Mouse (Mus musculus) lung, postnatal 0 days (tissue): ENCODE data around the gene Hddc2. TPM values are rescaled to one million over a fixed set of nuclear protein-coding genes. Genes with fewer than 3 reads are reported as not detected.

Experiments
- ATAC-seq: fragments of 200-750 bp; cut with Nextera tagmentation; 2 replicates; pipeline ENCODE4 v1.8.0; 2017; ENCODE audit warnings: moderate library complexity
- DNase-seq: peaks from one replicate; pipeline ENCODE4 v3.0.0-alpha.2; 2016; ENCODE audit warnings: low spot score
- H3K27ac ChIP-seq: fragments of 300-500 bp; sonication (generic); 2 replicates; pipeline ENCODE4 v1.5.1; 2014; ENCODE audit warnings: antibody characterized with exemption, mild to moderate bottlenecking, low read length, mixed read lengths
- H3K27me3 ChIP-seq: fragments of 300-500 bp; sonication (generic); replicated peaks from 2 replicates; pipeline ENCODE4 v1.6.1; 2014; ENCODE audit warnings: low read length, mixed read lengths; ENCODE audit not compliant: insufficient read depth
- H3K36me3 ChIP-seq: fragments of 300-500 bp; sonication (generic); 2 replicates; pipeline ENCODE4 v1.6.1; 2014; ENCODE audit warnings: low read length, mixed read lengths; ENCODE audit not compliant: insufficient read depth
- H3K4me1 ChIP-seq: fragments of 300-500 bp; sonication (generic); 2 replicates; pipeline ENCODE4 v1.6.1; 2014; ENCODE audit warnings: antibody characterized with exemption, low read depth, low read length, mixed read lengths; ENCODE audit not compliant: insufficient read depth
- H3K4me2 ChIP-seq: fragments of 300-500 bp; sonication (generic); replicated peaks from 2 replicates; pipeline ENCODE4 v1.6.1; 2014; ENCODE audit warnings: low read depth, mild to moderate bottlenecking, low read length, moderate library complexity, mixed read lengths
- H3K4me3 ChIP-seq: fragments of 300-500 bp; sonication (generic); 2 replicates; pipeline ENCODE4 v1.5.1; 2014; ENCODE audit warnings: low read depth, low read length
- H3K9ac ChIP-seq: fragments of 300-500 bp; sonication (generic); replicated peaks from 2 replicates; pipeline ENCODE4 v1.6.1; 2014; ENCODE audit warnings: low read depth, mild to moderate bottlenecking
- H3K9me3 ChIP-seq: fragments of 300-500 bp; sonication (generic); 2 replicates; pipeline ENCODE4 v1.6.1; 2016; ENCODE audit warnings: low read length, mixed read lengths
- CTCF ChIP-seq: IDR thresholded peaks from 2 replicates; pipeline ENCODE4 v1.5.1; 2016; ENCODE audit warnings: antibody characterized with exemption, mild to moderate bottlenecking
- EP300 ChIP-seq: IDR thresholded peaks from 2 replicates; pipeline ENCODE4 v1.6.1; 2016; ENCODE audit warnings: antibody characterized with exemption, mild to moderate bottlenecking, control low read depth
- WGBS: fragments of 180-500 bp; shearing (Covaris S2); extraction: QIAGEN DNeasy Blood & Tissue Kit; methylation state at CpG from one replicate; pipeline ENCODE4 v1.1.7; 2014; 5-methylcytosine and 5-hydroxymethylcytosine counted together
- polyA plus RNA-seq: library from polyadenylated mRNA; unstranded; fragments of >200 nt; fragmentation: Nextera tagmentation; extraction: Ambion mirVana; gene quantifications from 2 replicates; pipeline ENCODE4 v1.2.1, GENCODE M21; 2015

Hddc2 gene
- polyA plus RNA-seq = 25.7 and 36.0 TPM in 2 replicates

GRCm38 (mm10) chr10:31312865-31313848 lies at the start of gene Hddc2:
Hddc2 (plus strand) TSS chr10:31313383.
- WGBS = 2% methylated on average over 40 of the region's 44 CpGs
- TF ChIP-seq EP300 = no peak
- no peak for TF ChIP-seq CTCF
- peak within 1 kb of the TSS; percentile 51 for H3K4me2 ChIP-seq

GRCm38 (mm10) chr10:31272738-31273137 lies 40.4 kb upstream of the Hddc2 start:
- ATAC-seq = no peak
- no peak for DNase-seq
- Histone ChIP-seq H3K27ac (no peak overlapping the region), H3K9me3 (no peaks in the 10 kb centered on the region), H3K36me3 (no peaks in the 10 kb centered on the region), H3K27me3 (no peaks in the 10 kb centered on the region), H3K4me2 (no peak overlapping the region), H3K4me3 (no peak overlapping the region), H3K4me1 (no peaks in the 10 kb centered on the region), H3K9ac (no peak overlapping the region)
- TF ChIP-seq EP300 = no peak
- no peak for TF ChIP-seq CTCF
- WGBS = 35% methylated on average over 2 of the region's 2 CpGs

More at GRCm38 (mm10) chr10:31312865-31313848, at the start of gene Hddc2:
- Histone ChIP-seq H3K36me3 (no peaks in the 10 kb centered on the region), H3K9me3 (no peaks in the 10 kb centered on the region), H3K4me3 (peak within 1 kb of the TSS; percentile 50), H3K9ac (peak within 1 kb of the TSS; percentile 54), H3K4me1 (0 out of 2 replicates have a peak, but pooled peaks cover 4% of the 10 kb centered on the region), H3K27ac (peak within 1 kb of the TSS; percentile 76), H3K27me3 (no peaks in the 10 kb centered on the region)
- DNase-seq (peak; percentile 95), ATAC-seq (peak; percentile 96)

- H3K27me3 ChIP-seq = no peaks in the 10 kb centered on the region
- H3K9ac ChIP-seq = no peak overlapping the region
- H3K4me3 ChIP-seq = no peak overlapping the region
- 48% methylated on average over 1 of the region's 1 CpGs for WGBS
- no peaks in the 10 kb centered on the region for H3K36me3 ChIP-seq
- TF ChIP-seq CTCF (no peak), EP300 (no peak)
- ATAC-seq (no peak), DNase-seq (no peak)
- no peak overlapping the region for H3K27ac ChIP-seq
- no peaks in the 10 kb centered on the region for H3K4me1 ChIP-seq
- H3K9me3 ChIP-seq = no peaks in the 10 kb centered on the region
- H3K4me2 ChIP-seq = no peak overlapping the region
These were observed 40.0 kb upstream of the Hddc2 start for GRCm38 (mm10) chr10:31273171-31273570.

- Histone ChIP-seq H3K9ac (no peak overlapping the region), H3K27ac (no peak overlapping the region), H3K36me3 (no peaks in the 10 kb centered on the region), H3K4me3 (no peak overlapping the region), H3K4me2 (no peak overlapping the region), H3K4me1 (no peaks in the 10 kb centered on the region), H3K27me3 (no peaks in the 10 kb centered on the region), H3K9me3 (no peaks in the 10 kb centered on the region)
- ATAC-seq (no peak), DNase-seq (no peak)
- TF ChIP-seq EP300 (no peak), CTCF (no peak)
These were observed 25.4 kb upstream of the Hddc2 start for GRCm38 (mm10) chr10:31287787-31288186.

GRCm38 (mm10) chr10:31288697-31289390 lies 24.3 kb upstream of the Hddc2 start:
- ATAC-seq (no peak), DNase-seq (no peak)
- no peak for TF ChIP-seq CTCF
- H3K4me1 ChIP-seq = no peaks in the 10 kb centered on the region
- no peak overlapping the region for H3K9ac ChIP-seq
- no peaks in the 10 kb centered on the region for H3K36me3 ChIP-seq
- H3K9me3 ChIP-seq = no peaks in the 10 kb centered on the region
- no peaks in the 10 kb centered on the region for H3K27me3 ChIP-seq
- no peak overlapping the region for H3K4me3 ChIP-seq
- no peak overlapping the region for H3K27ac ChIP-seq
- H3K4me2 ChIP-seq = no peak overlapping the region
- WGBS = 86% methylated on average over 4 of the region's 4 CpGs

- Histone ChIP-seq H3K27me3 (no peaks in the 10 kb centered on the region), H3K27ac (no peak overlapping the region), H3K9ac (no peak overlapping the region), H3K4me2 (no peak overlapping the region), H3K4me3 (no peak overlapping the region), H3K36me3 (no peaks in the 10 kb centered on the region), H3K4me1 (no peaks in the 10 kb centered on the region), H3K9me3 (no peaks in the 10 kb centered on the region)
- ATAC-seq (no peak), DNase-seq (no peak)
- WGBS = 48% methylated on average over 5 of the region's 5 CpGs
- TF ChIP-seq EP300 = no peak
- TF ChIP-seq CTCF = no peak
These were observed 17.5 kb upstream of the Hddc2 start for GRCm38 (mm10) chr10:31295705-31296104.
